Mouse (Mus musculus): ENCODE measurements around the gene Gm45717. TPM values are rescaled to one million over a fixed set of nuclear protein-coding genes. Genes with fewer than 3 reads are reported as not detected.

Gene Gm45717
- total RNA-seq, 4 experiments from 2014 or later: not detected

- DNase-seq (ENCODE audit: low spot score in 2 of 2): no peak
These were observed 11.5 kb downstream of the Gm45717 start for GRCm38 (mm10) chr7:140944236-140944635.

GRCm38 (mm10) chr7:140943356-140943755 is 12.4 kb downstream of the Gm45717 start:
- DNase-seq (ENCODE audit: low spot score in 2 of 2): no peak

DNA sequence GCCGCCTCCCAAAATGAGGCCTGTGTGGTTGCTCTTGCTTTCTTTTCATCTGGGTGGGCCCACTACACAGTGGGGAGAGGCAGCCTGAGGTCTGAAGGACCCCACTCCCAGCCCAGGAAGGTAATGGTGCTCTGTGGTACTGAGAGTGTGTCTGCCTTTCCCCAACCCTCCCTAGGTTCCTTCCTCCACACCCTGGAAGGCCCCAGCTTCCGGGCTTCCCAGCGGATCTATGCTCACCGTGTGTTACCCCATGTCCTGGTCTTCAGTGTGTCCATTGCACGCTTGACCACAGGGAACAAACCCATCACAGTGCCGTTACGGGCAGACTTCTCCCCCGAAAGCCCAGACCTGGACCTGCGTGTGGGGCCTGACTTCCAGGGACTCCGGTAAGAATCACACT is 12.9 kb downstream of the Gm45717 start:
- no peak for DNase-seq (ENCODE audit: low spot score in 2 of 2)

- no peak for DNase-seq (ENCODE audit: low spot score in 2 of 2)
These were observed 13.4 kb downstream of the Gm45717 start for GRCm38 (mm10) chr7:140942341-140942740.

DNA sequence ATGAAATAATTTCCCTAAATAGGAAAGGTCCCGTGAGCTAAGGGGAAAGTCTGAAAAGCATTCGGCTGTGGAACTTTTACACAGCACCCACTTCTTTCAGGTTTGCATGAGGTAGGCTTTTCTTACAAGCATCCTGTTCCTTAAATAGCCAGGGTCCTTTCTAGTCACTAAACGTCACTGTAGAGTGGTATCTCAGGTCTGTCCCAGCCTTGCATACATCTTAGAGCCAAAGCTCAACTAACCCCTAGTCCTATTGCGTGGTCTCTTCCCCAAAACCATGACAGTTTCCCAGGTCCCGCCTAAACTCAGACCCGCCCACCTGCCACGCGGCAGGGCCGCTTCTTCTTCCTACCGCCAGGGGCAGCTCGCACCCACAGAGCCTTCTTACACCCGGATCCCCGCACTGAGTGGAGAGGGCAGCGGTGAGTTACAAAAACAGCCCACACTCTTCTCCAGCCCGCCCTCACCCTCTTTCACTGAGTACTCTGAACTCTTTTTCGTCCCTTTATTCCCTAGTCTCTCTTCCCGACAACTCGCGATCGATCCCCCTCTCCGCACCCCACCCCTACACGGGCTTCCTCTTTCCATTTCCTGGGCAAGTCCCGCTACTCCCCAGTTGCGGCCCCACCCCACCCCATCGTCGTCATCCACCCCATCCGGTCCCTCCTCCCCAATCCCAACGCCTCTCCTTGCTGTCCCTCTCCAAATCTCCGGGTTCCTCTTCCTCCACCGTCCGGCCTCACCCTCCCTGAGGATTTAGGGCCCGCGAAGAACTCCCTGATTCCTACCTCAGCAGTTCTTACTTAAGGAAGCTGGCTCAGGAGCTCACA is 14.3 kb downstream of the Gm45717 start, which contains the start of gene Pgghg:
Gene Pgghg, plus strand, starts transcription at position 170 of the 830 bp plus-strand sequence.
- peak in 1 of 2 experiments; percentile 50 for DNase-seq (ENCODE audit: low spot score in 2 of 2)

GRCm38 (mm10) chr7:140939669-140940171 is 16.0 kb downstream of the Gm45717 start:
- no peak for DNase-seq (ENCODE audit: low spot score in 2 of 2)

GRCm38 (mm10) chr7:140938896-140939295 is 16.8 kb downstream of the Gm45717 start:
- no peak for DNase-seq (ENCODE audit: low spot score in 2 of 2)

GRCm38 (mm10) chr7:140938436-140938835 is 17.3 kb downstream of the Gm45717 start:
- no peak for DNase-seq (ENCODE audit: low spot score in 2 of 2)

GRCm38 (mm10) chr7:140927181-140927580 is 28.6 kb downstream of the Gm45717 start:
- DNase-seq (ENCODE audit: low spot score in 2 of 2): no peak

- no peak for DNase-seq (ENCODE audit: low spot score in 2 of 2)
These were observed 32.5 kb downstream of the Gm45717 start for GRCm38 (mm10) chr7:140923070-140923775.

DNA sequence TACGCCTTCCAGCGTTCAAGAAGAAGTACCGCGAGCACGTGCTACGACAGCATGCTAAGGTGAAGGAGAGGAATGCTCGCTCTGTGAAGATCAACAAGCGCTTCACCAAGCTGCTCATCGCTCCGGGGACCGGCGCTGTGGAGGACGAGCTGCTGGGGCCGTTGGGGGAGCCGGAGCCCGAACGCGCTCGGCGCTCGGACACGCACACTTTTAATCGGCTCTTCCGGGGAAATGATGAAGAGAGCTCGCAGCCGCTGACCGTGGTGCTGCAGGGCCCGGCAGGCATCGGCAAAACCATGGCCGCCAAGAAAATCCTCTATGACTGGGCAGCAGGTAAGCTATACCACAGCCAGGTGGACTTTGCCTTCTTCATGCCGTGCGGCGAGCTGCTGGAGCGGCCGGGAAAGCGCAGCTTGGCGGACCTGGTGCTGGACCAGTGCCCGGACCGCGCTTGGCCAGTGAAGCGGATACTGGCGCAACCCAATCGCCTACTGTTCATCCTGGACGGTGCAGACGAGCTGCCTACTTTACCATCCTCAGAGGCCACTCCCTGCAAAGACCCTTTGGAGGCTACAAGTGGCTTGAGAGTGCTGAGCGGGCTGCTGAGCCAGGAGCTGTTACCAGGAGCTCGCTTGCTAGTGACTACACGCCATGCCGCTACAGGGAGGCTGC is 33.2 kb downstream of the Gm45717 start:
- peak in 1 of 2 experiments; percentile 28 for DNase-seq (ENCODE audit: low spot score in 2 of 2)

DNA sequence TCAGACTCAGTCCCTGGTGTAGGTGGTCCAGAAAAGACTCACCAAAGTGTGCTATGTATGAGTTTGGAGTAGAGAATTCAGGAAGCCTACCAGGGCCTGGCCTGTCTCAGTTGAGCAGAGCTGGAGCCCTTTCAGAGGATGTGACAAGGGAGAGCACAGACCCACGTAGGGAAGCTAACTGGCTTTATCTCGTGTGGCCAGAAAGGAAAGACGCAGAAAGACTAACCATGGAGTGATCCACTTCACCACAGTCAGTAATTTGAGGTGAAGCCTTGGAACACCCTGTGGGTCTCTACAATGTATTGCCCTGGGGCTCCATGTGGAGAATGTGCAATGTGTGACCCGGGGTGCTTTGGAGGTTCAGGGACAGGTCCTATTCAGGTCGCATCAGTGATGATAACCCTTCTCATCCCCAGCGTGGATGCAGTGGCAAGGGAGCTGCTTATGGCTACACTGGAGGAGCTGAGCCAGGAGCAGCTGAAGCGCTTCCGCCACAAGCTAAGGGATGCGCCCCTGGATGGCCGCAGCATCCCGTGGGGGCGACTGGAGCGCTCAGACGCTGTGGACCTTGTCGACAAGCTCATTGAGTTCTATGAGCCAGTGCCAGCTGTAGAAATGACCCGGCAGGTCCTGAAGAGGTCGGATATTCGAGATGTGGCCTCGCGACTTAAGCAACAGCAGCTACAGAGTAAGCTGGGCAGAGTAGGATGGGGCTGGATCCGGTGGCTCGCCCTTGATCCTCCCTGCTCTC is 34.3 kb downstream of the Gm45717 start:
- no peak for DNase-seq (ENCODE audit: low spot score in 2 of 2)

- DNase-seq (ENCODE audit: low spot score in 2 of 2): no peak
These were observed 35.2 kb downstream of the Gm45717 start, which contains the start of gene Nlrp6 for GRCm38 (mm10) chr7:140920418-140921029. TSS of gene Nlrp6 (plus strand) at chr7:140920902.

- DNase-seq (ENCODE audit: low spot score in 2 of 2): no peak
These were observed 35.8 kb downstream of the Gm45717 start for GRCm38 (mm10) chr7:140919911-140920310.

DNA sequence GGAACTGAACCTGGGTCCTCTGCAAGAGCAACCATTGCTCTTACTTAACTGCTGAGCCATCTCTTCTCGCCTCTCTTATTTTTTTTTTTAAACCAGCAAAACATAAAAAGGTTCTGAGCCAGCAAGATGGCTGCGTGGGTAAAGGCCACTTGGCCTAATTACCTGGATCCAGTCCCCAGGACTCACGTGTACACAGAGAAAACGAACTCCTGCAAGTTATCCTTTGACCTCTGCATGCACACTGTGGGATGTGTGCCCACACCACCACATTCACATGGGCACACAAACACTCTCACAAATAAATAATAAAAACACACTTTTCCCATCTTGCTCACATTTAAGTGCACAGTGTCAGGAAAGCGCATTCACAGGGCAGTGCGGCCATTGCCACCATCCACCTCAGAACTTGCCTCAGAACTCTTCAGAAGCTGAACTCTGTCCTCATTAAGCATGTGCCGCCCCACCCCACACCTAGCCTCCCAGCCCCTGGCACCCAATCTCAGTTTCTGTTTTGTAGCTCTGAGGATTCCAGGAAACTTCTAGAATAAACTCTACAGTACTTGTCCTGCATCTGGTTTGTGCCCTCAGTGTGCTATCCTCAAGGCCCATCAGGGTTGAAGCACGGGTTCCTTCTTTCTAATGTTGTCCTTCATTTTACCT is 41.6 kb downstream of the Gm45717 start:
- no peak for DNase-seq (ENCODE audit: low spot score in 2 of 2)

DNA sequence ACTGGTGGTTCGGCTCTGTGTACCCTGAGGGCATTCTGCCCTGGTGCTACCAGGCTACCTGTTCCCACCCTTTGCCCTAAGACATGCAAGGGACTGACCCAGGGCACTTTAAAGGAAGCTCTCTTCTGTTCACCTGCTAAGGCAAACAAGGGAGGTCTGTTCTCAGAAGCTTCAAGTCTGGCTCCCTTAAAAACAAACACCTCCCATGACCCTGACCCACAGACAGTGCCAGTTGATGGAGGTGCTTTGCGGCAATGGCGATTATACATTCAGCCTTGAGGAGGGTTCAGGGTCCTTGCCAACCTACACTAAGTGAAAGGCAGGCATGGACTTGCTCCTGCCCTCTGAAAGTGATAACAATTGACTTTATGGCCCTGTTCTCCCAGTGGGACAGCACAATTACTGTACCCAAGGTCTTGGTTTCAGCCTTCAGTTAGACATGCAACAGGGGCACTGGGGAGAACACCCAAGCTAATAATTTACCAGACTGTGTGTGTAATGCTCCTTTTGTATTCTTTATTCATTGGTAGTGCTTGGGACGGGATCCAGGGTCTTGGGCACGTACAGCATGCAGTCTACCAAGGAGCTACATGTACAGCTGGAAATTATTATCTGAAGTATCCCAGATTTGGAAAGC is 42.8 kb downstream of the Gm45717 start:
- DNase-seq (ENCODE audit: low spot score in 2 of 2): no peak

DNA sequence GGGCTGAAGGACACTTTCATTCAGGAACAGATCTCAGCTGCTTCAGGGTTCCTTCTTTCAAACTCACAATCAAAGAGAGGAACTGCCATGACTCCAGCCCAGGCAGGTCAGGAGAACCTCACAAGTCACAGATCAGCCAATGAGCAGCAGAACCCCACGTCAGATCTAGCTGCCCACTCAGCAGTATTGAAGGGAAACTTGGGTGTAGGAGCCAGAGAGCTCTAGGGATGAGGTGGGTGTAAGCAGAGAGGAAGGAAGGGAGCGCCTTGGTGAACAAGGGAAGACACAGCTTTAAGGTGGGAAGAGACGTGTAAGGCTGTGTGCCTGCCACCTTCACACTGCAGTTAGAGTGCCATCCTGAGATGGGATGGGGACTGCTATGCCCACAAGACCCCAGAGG is 43.4 kb downstream of the Gm45717 start:
- no peak for DNase-seq (ENCODE audit: low spot score in 2 of 2)

GRCm38 (mm10) chr7:140908634-140909107 is 47.1 kb downstream of the Gm45717 start:
- peak; percentile 47 to 63 for DNase-seq (ENCODE audit: low spot score in 2 of 2)

DNA sequence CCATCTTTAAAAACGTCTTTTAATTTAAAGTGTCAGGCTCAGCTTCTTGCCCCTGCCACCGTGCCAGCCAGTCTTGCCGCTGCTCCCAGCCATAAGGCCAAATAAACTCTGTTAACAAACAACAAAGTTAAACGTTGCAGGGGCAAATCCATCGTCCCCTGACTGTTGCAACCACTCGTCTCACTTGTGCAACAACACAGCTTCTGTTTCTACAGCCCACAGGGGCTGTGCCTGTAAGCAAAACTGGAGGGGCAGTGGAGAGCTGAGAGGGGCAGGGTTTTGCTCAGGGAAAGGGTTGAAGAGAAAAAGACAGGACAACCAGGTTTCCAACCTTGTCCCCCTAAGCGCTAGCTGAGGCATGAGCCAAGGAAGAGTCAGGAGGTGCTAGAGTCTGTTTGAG is 47.6 kb downstream of the Gm45717 start:
- DNase-seq (ENCODE audit: low spot score in 2 of 2): no peak
